Mouse (Mus musculus): ENCODE results near the gene Gse1. TPM values are rescaled to one million over a fixed set of nuclear protein-coding genes. Genes with fewer than 3 reads are reported as not detected.

Gene Gse1
- polyA plus RNA-seq, 1 experiment = 45.8 TPM

DNA sequence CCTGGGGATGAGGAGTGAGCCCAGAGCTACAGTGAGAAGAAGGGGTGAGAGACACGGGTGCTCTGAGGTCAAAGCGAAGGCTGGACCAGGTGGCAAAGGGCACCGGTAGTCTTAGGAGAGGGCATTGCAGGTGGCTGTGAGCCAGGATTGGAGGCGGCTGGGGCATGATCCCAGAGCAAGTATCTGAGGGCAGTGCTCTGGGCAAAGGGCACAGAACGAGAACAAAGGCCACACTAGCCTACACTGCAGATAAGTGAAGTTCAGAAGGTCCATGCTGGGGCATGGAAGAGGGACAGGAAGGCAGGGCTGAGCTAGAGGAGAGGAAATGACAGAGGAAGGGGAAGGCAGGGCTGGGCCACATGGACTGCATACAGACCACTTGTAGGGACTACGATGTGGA lies 213.4 kb downstream of the Gse1 start:
- 48% methylated on average over 6 of the region's 6 CpGs for WGBS
- H3K4me1 ChIP-seq (ENCODE audit: control insufficient read depth, insufficient read depth, low read length) = peaks cover 7% of the 10 kb centered on the region
- no peak for TF ChIP-seq POLR2A (IDR thresholded peaks at IDR 0.05; ENCODE audit: borderline replicate concordance, control insufficient read depth, low read depth, low read length)
- TF ChIP-seq CTCF (IDR thresholded peaks at IDR 0.05; ENCODE audit: control insufficient read depth, insufficient read depth, low read length) = no peak

DNA sequence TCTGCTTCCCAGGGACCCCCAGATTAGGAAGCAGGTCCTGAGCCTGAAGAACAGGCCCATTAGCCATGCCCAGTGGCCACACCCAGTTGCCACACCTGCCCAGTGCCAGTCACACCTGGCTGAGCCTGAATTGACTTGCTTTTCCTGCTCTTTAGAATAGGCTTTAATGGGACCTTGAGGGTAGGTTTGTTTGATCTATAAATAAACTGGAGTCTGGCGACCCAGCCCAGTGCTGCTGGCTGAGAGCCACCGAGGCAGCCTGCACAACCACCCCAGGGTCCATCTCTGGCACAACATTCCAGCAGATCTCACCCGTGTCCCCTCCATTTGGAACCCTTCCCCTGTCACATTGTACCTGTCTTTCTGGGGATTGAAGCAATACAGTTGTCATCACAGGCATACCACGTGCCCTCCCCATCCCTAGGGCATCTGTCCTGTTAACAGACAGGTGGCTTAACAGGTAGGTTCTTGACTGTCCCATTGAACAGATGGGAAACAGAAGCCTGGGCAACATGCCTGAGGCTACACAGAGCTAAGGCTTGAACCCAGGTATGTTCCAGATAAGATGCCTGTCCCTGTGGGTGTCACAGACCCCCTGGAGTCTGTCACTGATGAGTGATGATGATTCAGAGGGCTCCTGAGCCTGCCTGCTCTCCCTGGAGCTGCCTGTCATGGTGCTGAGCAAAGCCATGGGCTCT lies 214.2 kb downstream of the Gse1 start:
- 53% methylated on average over 4 of the region's 4 CpGs for WGBS
- TF ChIP-seq CTCF (IDR thresholded peaks at IDR 0.05; ENCODE audit: control insufficient read depth, insufficient read depth, low read length) (no peak), POLR2A (IDR thresholded peaks at IDR 0.05; ENCODE audit: borderline replicate concordance, control insufficient read depth, low read depth, low read length) (no peak)
- no peak overlapping the region for H3K4me3 ChIP-seq (replicated peaks; ENCODE audit: control insufficient read depth, low read depth, low read length)
- H3K27ac ChIP-seq (ENCODE audit: control insufficient read depth, insufficient read depth, low read depth, low read length, poor library complexity) = no peak overlapping the region
- peaks cover 7% of the 10 kb centered on the region for H3K4me1 ChIP-seq (ENCODE audit: control insufficient read depth, insufficient read depth, low read length)

More for the DNA sequence above, 213.4 kb downstream of the Gse1 start:
- Histone ChIP-seq H3K4me3 (replicated peaks; ENCODE audit: control insufficient read depth, low read depth, low read length) (no peak overlapping the region), H3K27ac (ENCODE audit: control insufficient read depth, insufficient read depth, low read depth, low read length, poor library complexity) (no peak overlapping the region)

DNA sequence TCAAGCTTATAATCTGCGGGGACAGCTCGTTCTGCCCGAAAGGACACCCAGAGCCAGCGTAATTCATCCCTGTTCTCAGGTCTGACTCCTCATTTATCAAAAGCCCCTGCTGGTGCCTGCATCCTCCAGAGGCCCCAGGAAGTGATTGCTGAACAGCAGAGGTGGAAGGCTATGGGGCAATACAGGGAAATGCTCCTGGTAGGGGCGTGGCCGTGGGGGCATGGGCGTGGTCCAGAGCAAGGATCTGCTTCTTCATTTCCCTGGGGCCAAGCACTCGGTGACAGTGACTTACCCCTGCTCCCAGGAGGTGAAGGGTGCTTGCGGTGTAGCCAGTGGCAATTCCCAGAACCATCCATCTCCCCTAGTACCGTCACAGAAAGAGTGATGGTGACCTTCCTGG lies 217.0 kb downstream of the Gse1 start:
- peaks cover 6% of the 10 kb centered on the region for H3K4me1 ChIP-seq (ENCODE audit: control insufficient read depth, insufficient read depth, low read length)
- TF ChIP-seq CTCF (IDR thresholded peaks at IDR 0.05; ENCODE audit: control insufficient read depth, insufficient read depth, low read length) (no peak), POLR2A (IDR thresholded peaks at IDR 0.05; ENCODE audit: borderline replicate concordance, control insufficient read depth, low read depth, low read length) (no peak)
- WGBS = 38% methylated on average over 10 of the region's 10 CpGs
- H3K27ac ChIP-seq (ENCODE audit: control insufficient read depth, insufficient read depth, low read depth, low read length, poor library complexity) = peak overlapping the region; percentile 6; the same call in 1 of the 2 replicates
- no peak overlapping the region for H3K4me3 ChIP-seq (replicated peaks; ENCODE audit: control insufficient read depth, low read depth, low read length)

DNA sequence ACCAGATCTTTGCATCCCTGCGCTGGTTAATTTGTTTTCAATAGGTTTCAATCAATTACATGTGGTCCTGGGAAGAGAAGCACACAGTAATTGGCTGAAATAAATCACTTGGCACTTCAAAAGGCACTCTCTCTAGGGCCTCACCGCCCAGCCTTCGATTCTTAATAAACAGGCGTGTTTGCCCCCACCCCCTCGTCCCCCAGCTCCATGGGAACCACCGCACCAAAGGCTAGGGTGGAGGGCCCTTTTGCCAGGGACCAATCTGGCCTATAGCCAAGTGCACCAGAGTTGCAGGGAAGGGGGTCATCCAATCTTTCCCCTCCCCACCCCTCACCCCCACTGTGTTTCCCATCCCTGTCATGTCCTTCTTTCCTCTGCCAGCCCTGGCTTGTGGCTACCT lies 219.9 kb downstream of the Gse1 start:
- H3K4me1 ChIP-seq (ENCODE audit: control insufficient read depth, insufficient read depth, low read length) = peaks cover 6% of the 10 kb centered on the region
- 84% methylated on average over 6 of the region's 6 CpGs for WGBS
- H3K4me3 ChIP-seq (replicated peaks; ENCODE audit: control insufficient read depth, low read depth, low read length) = no peak overlapping the region
- no peak overlapping the region for H3K27ac ChIP-seq (ENCODE audit: control insufficient read depth, insufficient read depth, low read depth, low read length, poor library complexity)
- TF ChIP-seq POLR2A (IDR thresholded peaks at IDR 0.05; ENCODE audit: borderline replicate concordance, control insufficient read depth, low read depth, low read length) (no peak), CTCF (IDR thresholded peaks at IDR 0.05; ENCODE audit: control insufficient read depth, insufficient read depth, low read length) (no peak)

DNA sequence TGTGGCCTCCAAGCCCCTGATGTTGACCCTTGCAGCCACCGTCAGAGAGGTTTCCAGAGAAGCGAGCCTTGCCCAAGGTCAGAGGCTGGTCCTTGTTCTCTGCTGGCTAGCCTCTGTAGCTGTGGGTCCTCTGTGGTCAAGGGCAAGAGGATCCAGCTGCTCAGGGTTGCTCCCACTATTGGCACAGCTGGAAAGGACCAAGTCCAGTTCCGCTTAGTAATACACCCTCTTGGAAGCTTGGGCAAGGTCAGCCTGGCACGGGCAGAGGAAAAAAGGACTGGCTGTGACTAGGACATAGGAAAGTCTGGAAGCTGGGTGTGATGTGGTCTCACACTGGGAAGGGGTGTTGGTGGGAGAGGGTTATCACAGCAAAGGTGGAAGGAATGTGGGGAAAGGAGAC lies 220.9 kb downstream of the Gse1 start:
- no peak overlapping the region for H3K27ac ChIP-seq (ENCODE audit: control insufficient read depth, insufficient read depth, low read depth, low read length, poor library complexity)
- WGBS = 89% methylated on average over 4 of the region's 4 CpGs
- TF ChIP-seq POLR2A (IDR thresholded peaks at IDR 0.05; ENCODE audit: borderline replicate concordance, control insufficient read depth, low read depth, low read length) (no peak), CTCF (IDR thresholded peaks at IDR 0.05; ENCODE audit: control insufficient read depth, insufficient read depth, low read length) (no peak)
- peaks cover 6% of the 10 kb centered on the region for H3K4me1 ChIP-seq (ENCODE audit: control insufficient read depth, insufficient read depth, low read length)
- H3K4me3 ChIP-seq (replicated peaks; ENCODE audit: control insufficient read depth, low read depth, low read length) = no peak overlapping the region

DNA sequence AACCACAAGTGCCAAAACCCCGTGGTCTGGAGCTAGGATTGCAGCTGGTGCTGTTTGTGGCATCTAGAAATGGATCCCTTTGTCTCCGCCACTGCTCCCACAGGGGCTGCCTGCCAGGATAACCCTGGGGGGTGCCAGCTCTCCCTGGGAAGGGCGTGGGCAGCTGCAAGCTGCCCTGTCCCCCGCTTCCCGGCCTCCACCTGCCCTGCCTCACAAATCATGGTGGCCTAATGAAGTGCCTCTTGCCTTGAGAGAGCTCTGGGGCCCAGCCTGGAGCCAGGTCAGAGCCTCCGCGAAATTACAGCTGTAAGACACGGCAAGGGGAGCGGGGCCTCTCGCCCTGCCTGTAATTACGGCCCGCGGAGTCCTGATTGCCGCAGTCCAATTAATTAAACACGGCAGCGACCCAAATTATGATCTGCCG lies 221.4 kb downstream of the Gse1 start:
- peaks cover 6% of the 10 kb centered on the region for H3K4me1 ChIP-seq (ENCODE audit: control insufficient read depth, insufficient read depth, low read length)
- no peak for TF ChIP-seq POLR2A (IDR thresholded peaks at IDR 0.05; ENCODE audit: borderline replicate concordance, control insufficient read depth, low read depth, low read length)
- TF ChIP-seq CTCF (IDR thresholded peaks at IDR 0.05; ENCODE audit: control insufficient read depth, insufficient read depth, low read length) = no peak
- no peak overlapping the region for H3K27ac ChIP-seq (ENCODE audit: control insufficient read depth, insufficient read depth, low read depth, low read length, poor library complexity)
- no peak overlapping the region for H3K4me3 ChIP-seq (replicated peaks; ENCODE audit: control insufficient read depth, low read depth, low read length)
- 79% methylated on average over 17 of the region's 17 CpGs for WGBS

DNA sequence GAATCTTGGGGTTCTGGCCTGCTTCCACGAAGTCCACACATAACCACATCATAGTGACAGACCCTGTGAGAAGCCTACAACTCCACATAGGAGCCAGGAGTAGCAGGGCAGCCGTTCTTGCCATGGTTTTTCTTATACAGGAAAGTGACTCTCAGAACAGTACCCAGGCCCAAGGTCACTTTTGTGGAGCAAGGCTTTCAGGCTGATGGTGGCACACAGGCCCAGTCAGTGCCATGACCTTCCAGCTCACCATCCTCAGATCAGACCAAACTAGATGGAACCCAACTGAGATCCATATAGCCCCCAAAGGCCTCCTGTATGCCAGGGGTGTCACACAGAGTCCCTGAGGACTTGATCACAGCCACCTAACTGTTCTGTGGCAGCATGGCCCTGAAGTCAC lies 223.9 kb downstream of the Gse1 start:
- TF ChIP-seq POLR2A (IDR thresholded peaks at IDR 0.05; ENCODE audit: borderline replicate concordance, control insufficient read depth, low read depth, low read length) (no peak), CTCF (IDR thresholded peaks at IDR 0.05; ENCODE audit: control insufficient read depth, insufficient read depth, low read length) (no peak)
- no peak overlapping the region for H3K27ac ChIP-seq (ENCODE audit: control insufficient read depth, insufficient read depth, low read depth, low read length, poor library complexity)
- H3K4me3 ChIP-seq (replicated peaks; ENCODE audit: control insufficient read depth, low read depth, low read length) = no peak overlapping the region
- WGBS = 82% methylated on average over 2 of the region's 2 CpGs
- H3K4me1 ChIP-seq (ENCODE audit: control insufficient read depth, insufficient read depth, low read length) = peaks cover 8% of the 10 kb centered on the region

DNA sequence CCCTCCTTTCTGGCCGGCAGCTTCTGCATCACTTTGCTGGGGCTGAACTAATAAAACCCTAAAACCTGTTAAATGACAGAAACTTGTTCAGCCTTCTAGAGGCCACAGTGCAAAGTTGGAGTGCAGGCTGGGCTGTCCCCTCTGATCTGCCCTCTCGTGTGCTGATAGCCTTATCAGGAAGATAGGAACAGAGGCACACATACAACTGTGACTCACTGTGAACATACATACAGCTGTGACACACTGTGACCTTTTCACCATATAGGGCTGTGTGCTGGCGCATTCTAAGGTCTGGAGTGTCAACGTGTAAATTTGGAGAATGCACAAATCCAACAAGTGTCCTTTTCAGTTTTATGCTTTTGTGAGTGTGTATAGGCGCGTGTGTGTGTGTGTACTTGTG lies 226.1 kb downstream of the Gse1 start:
- H3K4me3 ChIP-seq (replicated peaks; ENCODE audit: control insufficient read depth, low read depth, low read length) = no peak overlapping the region
- peaks cover 8% of the 10 kb centered on the region for H3K4me1 ChIP-seq (ENCODE audit: control insufficient read depth, insufficient read depth, low read length)
- no peak overlapping the region for H3K27ac ChIP-seq (ENCODE audit: control insufficient read depth, insufficient read depth, low read depth, low read length, poor library complexity)
- TF ChIP-seq POLR2A (IDR thresholded peaks at IDR 0.05; ENCODE audit: borderline replicate concordance, control insufficient read depth, low read depth, low read length) (no peak), CTCF (IDR thresholded peaks at IDR 0.05; ENCODE audit: control insufficient read depth, insufficient read depth, low read length) (no peak)
- 79% methylated on average over 6 of the region's 6 CpGs for WGBS

DNA sequence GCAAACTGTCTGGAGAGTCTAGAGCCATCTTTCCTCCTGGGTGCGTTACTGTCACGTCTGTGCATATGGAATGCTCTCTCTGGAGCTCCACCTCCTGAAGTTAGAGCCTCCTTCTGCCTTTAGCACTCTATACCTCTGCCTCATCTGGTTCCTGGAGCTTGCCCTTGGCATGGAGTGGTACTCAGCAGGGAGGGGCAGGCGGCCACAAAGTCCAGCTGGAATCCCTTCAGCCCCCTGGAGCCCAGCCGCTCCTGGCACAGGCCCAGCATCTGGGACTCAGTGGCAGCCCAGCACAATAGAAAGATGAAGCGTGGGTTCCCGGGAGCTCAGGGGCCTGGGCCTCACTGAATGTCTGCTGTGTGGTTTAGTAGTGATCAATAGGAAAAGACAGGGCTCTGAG lies 232.1 kb downstream of the Gse1 start:
- no peak overlapping the region for H3K27ac ChIP-seq (ENCODE audit: control insufficient read depth, insufficient read depth, low read depth, low read length, poor library complexity)
- 81% methylated on average over 6 of the region's 6 CpGs for WGBS
- TF ChIP-seq POLR2A (IDR thresholded peaks at IDR 0.05; ENCODE audit: borderline replicate concordance, control insufficient read depth, low read depth, low read length) = no peak
- TF ChIP-seq CTCF (IDR thresholded peaks at IDR 0.05; ENCODE audit: control insufficient read depth, insufficient read depth, low read length) = no peak
- peaks cover 8% of the 10 kb centered on the region for H3K4me1 ChIP-seq (ENCODE audit: control insufficient read depth, insufficient read depth, low read length)
- no peak overlapping the region for H3K4me3 ChIP-seq (replicated peaks; ENCODE audit: control insufficient read depth, low read depth, low read length)
